Mouse (Mus musculus) cerebellum, adult 2 months (tissue): ENCODE data around the gene Atp1a2.

Experiments
- CTCF ChIP-seq: fragments of 200-500 bp; IDR thresholded peaks from 2 replicates; pipeline ENCODE4 v1.5.1; 2011; ENCODE audit warnings: low read depth, mild to moderate bottlenecking, control low read depth, low read length, moderate library complexity, borderline replicate concordance; ENCODE audit not compliant: insufficient read depth
- POLR2A ChIP-seq: fragments of 200-500 bp; IDR thresholded peaks from 2 replicates; pipeline ENCODE4 v1.6.1; 2011; ENCODE audit warnings: low read length, control low read depth, borderline replicate concordance; ENCODE audit not compliant: insufficient read depth

- TF ChIP-seq CTCF = no peak
- TF ChIP-seq POLR2A = no peak
Measured at GRCm38 (mm10) chr1:172274547-172274946, 23.3 kb downstream of the Atp1a2 start.
